Mouse (Mus musculus) hindbrain, embryonic 11.5 days (tissue): Measurements from ENCODE around the gene Atp9a. TPM values are rescaled to one million over a fixed set of nuclear protein-coding genes. Genes with fewer than 3 reads are reported as not detected.
A peak's percentile ranks its signal among the peaks of the same experiment; 100 is the strongest.

Experiments
- ATAC-seq: fragments of 200-750 bp; cut with Nextera tagmentation; 2 replicates; pipeline ENCODE4 v1.8.0; 2017; ENCODE audit warnings: mild to moderate bottlenecking, moderate TSS enrichment, moderate library complexity; ENCODE audit not compliant: low FRiP score
- DNase-seq: peaks from one replicate; pipeline ENCODE4 v3.0.0-alpha.2; 2015; ENCODE audit warnings: low spot score
- H3K27ac ChIP-seq: fragments of 300-500 bp; sonication (generic); 2 replicates; pipeline ENCODE4 v1.5.1; 2014; ENCODE audit warnings: mild to moderate bottlenecking, low read depth, low read length
- H3K27me3 ChIP-seq: fragments of 300-500 bp; sonication (generic); 2 replicates; pipeline ENCODE4 v1.6.1; 2014; ENCODE audit warnings: mild to moderate bottlenecking, low read length, moderate library complexity, mixed read lengths; ENCODE audit not compliant: control insufficient read depth, insufficient read depth
- H3K36me3 ChIP-seq: fragments of 300-500 bp; sonication (generic); 2 replicates; pipeline ENCODE4 v1.6.1; 2014; ENCODE audit warnings: mild to moderate bottlenecking, low read length, moderate library complexity, mixed read lengths; ENCODE audit not compliant: control insufficient read depth, insufficient read depth
- H3K4me1 ChIP-seq: fragments of 300-500 bp; sonication (generic); replicated peaks from 2 replicates; pipeline ENCODE4 v1.6.1; 2014; ENCODE audit warnings: low read length, mixed read lengths; ENCODE audit not compliant: control insufficient read depth, insufficient read depth
- H3K4me2 ChIP-seq: fragments of 300-500 bp; sonication (generic); replicated peaks from 2 replicates; pipeline ENCODE4 v1.6.1; 2014; ENCODE audit warnings: mild to moderate bottlenecking, low read depth, low read length
- H3K4me3 ChIP-seq: fragments of 300-500 bp; sonication (generic); 2 replicates; pipeline ENCODE4 v1.5.1; 2014; ENCODE audit warnings: low read depth, low read length
- H3K9ac ChIP-seq: fragments of 300-500 bp; sonication (generic); 2 replicates; pipeline ENCODE4 v1.6.1; 2014; ENCODE audit warnings: low read depth, low read length
- H3K9me3 ChIP-seq: fragments of 300-500 bp; sonication (generic); 2 replicates; pipeline ENCODE4 v1.6.1; 2016; ENCODE audit warnings: low read length; ENCODE audit not compliant: control insufficient read depth
- WGBS: fragments of 180-500 bp; shearing (Covaris S2); extraction: QIAGEN DNeasy Blood & Tissue Kit; methylation state at CpG from one replicate; pipeline ENCODE4 v1.1.7; 2014; 5-methylcytosine and 5-hydroxymethylcytosine counted together
- polyA plus RNA-seq: library from polyadenylated mRNA; unstranded; fragments of >200 nt; fragmentation: Nextera tagmentation; extraction: Ambion mirVana; gene quantifications from 2 replicates; pipeline ENCODE4 v1.2.1, GENCODE M21; 2014

The Atp9a gene
- 12.8 and 14.6 TPM in 2 replicates for polyA plus RNA-seq

DNA sequence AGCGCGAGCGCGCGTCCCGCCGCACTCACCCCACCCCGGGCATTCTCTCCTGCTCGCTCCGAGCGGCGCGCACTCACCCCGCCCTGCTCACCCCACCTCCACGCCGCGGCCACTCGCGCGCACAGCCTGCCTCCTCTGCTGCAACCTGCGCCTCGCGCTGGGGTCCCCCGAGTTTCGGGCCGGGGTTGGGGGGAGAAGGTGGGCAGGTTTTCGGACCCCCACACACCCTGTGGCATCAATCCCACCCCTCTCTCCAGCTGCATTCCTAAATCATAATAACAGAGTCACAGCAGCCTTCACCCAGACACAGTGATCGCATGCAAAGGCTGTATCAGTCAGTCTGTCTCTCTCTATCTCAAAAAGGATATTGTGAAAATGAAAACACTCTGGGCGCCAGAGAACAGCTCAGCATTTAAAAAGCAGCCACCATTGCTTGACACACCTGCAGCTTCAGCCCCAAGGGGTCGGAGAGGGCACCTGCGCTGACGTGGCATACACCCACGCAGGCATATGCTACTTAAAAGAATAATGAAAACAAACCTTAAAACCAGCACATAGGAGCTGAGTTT lies at the start of gene Atp9a:
Gene Atp9a, minus strand, starts transcription at position 351 of the 569 bp plus-strand sequence.
- 6% methylated on average over 30 of the region's 33 CpGs for WGBS
- peak within 1 kb of the TSS; percentile 76 for H3K4me2 ChIP-seq
- no peaks in the 10 kb centered on the region for H3K9me3 ChIP-seq
- H3K4me3 ChIP-seq = peak within 1 kb of the TSS; percentile 82
- peak within 1 kb of the TSS; percentile 67 for H3K27ac ChIP-seq
- no peaks in the 10 kb centered on the region for H3K27me3 ChIP-seq
- DNase-seq = peak; percentile 64
- no peaks in the 10 kb centered on the region for H3K36me3 ChIP-seq
- H3K9ac ChIP-seq = peak within 1 kb of the TSS; percentile 87
- peak; percentile 51 for ATAC-seq
- H3K4me1 ChIP-seq = no peaks in the 10 kb centered on the region

DNA sequence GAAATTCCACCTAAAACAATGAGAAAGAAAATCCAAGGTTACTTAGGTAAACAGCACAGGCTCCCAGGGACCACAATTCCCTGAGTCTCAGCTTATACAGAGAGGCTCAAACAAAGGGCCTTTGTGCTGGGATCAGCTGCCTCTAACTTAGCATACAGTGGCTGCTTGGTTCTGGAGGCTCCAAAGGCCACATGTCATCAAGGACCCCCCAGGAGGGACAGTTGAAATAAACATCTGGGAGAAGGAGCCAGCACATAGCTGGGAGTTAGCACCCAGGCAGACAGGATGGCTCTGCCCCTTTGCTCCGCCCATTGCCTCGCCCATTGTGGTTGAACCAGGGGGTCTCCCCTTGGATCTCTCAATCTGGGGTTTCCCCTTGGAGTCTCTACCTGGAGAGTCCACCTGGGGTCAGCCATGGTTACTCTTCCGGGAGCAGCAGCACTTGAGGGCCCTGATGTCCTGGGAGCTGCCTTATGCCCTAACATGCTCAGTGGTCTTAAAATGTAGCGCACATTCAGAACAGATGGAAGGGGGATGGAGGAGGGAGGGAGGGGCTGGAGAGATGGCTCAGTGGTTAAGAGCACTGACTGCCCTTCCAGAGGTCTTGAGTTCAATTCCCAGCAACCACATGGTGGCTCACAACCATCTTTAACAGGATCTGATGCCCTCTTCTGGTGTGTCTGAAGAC lies 49.0 kb upstream of the Atp9a start:
- Histone ChIP-seq H3K4me1 (no peaks in the 10 kb centered on the region), H3K27me3 (no peaks in the 10 kb centered on the region), H3K36me3 (no peaks in the 10 kb centered on the region), H3K9me3 (no peaks in the 10 kb centered on the region), H3K27ac (peak overlapping the region; percentile 72), H3K9ac (0 out of 2 replicates have a peak overlapping the region, but pooled peaks have one; percentile 23), H3K4me3 (no peak overlapping the region), H3K4me2 (no peak overlapping the region)
- ATAC-seq (peak; percentile 85), DNase-seq (peak; percentile 71)
- 45% methylated on average over 4 of the region's 4 CpGs for WGBS

DNA sequence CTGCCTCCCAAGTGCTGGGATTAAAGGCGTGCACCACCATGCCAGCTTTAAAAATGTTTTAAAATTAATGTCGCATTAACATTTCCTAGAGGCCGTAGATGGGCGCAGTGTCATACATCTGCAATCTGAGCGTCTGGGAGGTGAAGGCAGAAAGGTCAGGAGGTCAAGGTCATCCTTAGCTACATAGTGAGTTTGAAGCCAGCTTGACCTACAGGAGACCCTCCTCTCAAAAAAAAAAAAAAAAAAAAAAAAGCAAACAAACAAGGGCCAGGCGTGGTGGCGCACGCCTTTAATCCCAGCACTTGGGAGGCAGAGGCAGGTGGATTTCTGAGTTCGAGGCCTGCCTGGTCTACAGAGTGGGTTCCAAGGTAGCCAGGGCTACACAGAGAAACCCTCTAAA lies 44.0 kb upstream of the Atp9a start:
- DNase-seq (no peak), ATAC-seq (no peak)
- Histone ChIP-seq H3K4me3 (no peak overlapping the region), H3K9me3 (no peaks in the 10 kb centered on the region), H3K4me1 (no peaks in the 10 kb centered on the region), H3K9ac (no peak overlapping the region), H3K27ac (no peak overlapping the region), H3K27me3 (no peaks in the 10 kb centered on the region), H3K36me3 (no peaks in the 10 kb centered on the region), H3K4me2 (no peak overlapping the region)
- 91% methylated on average over 9 of the region's 9 CpGs for WGBS

DNA sequence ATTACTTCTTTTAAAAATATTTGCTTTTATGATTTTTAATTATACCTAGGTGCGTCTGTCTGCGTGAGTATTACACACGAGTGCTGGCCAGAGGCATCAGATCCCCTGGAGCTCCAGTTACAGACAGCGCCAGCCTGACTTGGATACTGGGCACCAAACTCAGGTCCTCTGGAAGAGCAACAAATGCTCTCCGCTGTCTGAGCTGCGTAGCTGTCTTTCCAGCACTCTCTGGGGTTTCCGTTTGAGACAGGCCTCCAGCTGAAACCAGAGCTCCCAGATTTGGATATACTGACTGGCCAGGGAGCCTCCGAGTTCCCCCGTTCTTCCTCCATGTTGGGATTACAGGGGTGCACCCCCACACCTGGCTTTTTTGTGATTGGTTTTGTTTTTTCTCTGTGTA lies 38.4 kb upstream of the Atp9a start:
- H3K27ac ChIP-seq = no peak overlapping the region
- H3K27me3 ChIP-seq = no peaks in the 10 kb centered on the region
- no peak overlapping the region for H3K4me2 ChIP-seq
- H3K36me3 ChIP-seq = no peaks in the 10 kb centered on the region
- no peaks in the 10 kb centered on the region for H3K9me3 ChIP-seq
- DNase-seq (peak; percentile 20), ATAC-seq (no peak)
- no peak overlapping the region for H3K9ac ChIP-seq
- peaks cover 8% of the 10 kb centered on the region for H3K4me1 ChIP-seq
- 31% methylated on average over 9 of the region's 9 CpGs for WGBS
- H3K4me3 ChIP-seq = no peak overlapping the region

DNA sequence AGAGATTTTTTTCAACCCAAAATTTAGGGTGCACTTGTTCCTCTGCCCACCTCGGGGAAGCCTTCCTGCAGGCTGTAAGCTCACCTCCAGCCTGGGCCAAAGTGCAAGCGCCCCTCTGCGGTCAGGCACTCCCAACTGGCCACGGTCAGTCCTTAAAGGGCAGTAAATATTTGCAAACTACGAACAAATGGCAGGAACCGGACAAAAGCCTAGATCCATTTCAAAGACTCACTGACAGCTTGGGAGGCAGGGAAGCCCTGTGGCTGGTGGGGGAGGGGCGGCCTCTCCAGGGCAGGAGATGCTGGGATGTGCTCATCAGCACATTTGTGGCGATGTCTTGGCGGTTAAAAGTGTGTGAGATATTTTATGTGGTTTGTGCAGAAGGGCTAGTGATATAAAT lies 37.8 kb upstream of the Atp9a start:
- WGBS = 7% methylated on average over 9 of the region's 9 CpGs
- Histone ChIP-seq H3K9ac (peak overlapping the region; percentile 37; the same call in 1 of the 2 replicates), H3K27me3 (no peaks in the 10 kb centered on the region), H3K27ac (no peak overlapping the region), H3K4me3 (no peak overlapping the region), H3K9me3 (no peaks in the 10 kb centered on the region), H3K4me1 (peaks cover 8% of the 10 kb centered on the region), H3K36me3 (no peaks in the 10 kb centered on the region), H3K4me2 (no peak overlapping the region)
- DNase-seq (peak; percentile 68), ATAC-seq (no peak)

DNA sequence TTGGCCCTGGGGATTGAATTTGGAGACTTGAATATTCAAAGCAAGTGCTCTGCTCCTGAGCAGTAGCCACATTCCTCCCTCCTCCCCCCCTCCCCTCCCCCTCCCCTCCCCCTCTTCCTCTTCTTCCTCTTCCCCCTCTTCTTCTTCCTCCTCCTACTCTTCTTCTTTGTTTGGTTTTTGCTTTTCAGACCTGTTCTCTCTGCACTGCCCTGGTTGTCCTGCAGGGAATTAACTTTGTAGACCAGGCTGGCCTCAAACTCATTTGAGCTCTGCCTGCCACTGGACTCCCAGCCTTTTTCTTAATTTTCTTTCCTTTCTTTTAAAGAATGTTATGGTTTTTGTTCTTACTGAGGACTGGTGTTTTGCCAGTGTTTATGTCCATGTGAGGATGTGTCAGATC lies 35.3 kb upstream of the Atp9a start:
- no peak overlapping the region for H3K4me3 ChIP-seq
- ATAC-seq (no peak), DNase-seq (no peak)
- no peaks in the 10 kb centered on the region for H3K9me3 ChIP-seq
- no peak overlapping the region for H3K4me2 ChIP-seq
- H3K27ac ChIP-seq = no peak overlapping the region
- no peak overlapping the region for H3K9ac ChIP-seq
- H3K27me3 ChIP-seq = no peaks in the 10 kb centered on the region
- H3K4me1 ChIP-seq = peaks cover 8% of the 10 kb centered on the region
- H3K36me3 ChIP-seq = no peaks in the 10 kb centered on the region

DNA sequence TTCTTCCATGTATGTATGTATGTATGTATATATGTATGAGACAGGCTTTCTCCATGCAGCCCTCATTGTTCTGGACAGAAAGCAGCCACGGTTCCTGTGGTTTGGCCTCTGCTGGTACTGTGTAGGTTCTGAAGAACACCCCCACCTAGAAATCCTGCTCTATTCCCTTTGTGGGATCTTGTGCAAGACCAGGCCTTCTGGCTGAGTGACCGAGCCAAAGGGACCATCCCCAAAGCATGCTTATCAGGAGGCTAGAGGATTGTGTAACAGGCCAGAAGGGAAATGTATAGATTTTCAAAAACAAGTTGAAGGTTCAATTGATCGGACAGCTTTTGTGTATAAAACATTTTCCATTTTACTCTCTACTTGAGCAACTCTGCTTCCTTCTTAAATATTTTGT lies 34.0 kb upstream of the Atp9a start:
- H3K36me3 ChIP-seq = no peaks in the 10 kb centered on the region
- no peaks in the 10 kb centered on the region for H3K9me3 ChIP-seq
- H3K4me2 ChIP-seq = no peak overlapping the region
- 83% methylated on average over 3 of the region's 3 CpGs for WGBS
- no peak overlapping the region; the same call in 1 of the 2 replicates for H3K27ac ChIP-seq
- H3K27me3 ChIP-seq = no peaks in the 10 kb centered on the region
- no peak overlapping the region for H3K4me3 ChIP-seq
- ATAC-seq (no peak), DNase-seq (no peak)
- peaks cover 8% of the 10 kb centered on the region for H3K4me1 ChIP-seq
- H3K9ac ChIP-seq = no peak overlapping the region

DNA sequence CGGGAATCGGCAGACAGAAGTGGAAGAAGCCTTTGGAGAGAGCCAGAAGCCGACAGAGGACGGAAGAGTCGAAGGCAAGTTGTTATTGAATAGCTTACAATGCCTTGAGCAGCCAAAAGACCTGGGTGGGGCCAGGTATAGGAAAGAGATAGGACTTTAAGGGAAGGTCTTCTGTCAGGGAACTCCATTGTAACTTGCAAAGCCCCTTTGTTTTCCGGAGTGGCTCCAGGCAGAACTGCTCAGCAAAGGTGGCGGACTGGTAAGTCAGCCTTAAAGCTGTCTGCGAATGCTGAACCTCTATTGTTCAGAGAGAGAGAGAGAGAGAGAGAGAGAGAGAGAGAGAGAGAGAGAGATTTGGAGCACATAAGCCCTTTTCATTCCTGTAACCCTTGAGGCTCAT lies 27.1 kb upstream of the Atp9a start:
- Histone ChIP-seq H3K9me3 (no peaks in the 10 kb centered on the region), H3K4me3 (no peak overlapping the region), H3K4me2 (no peak overlapping the region), H3K27me3 (peaks cover 6% of the 10 kb centered on the region; the same call in 1 of the 2 replicates), H3K9ac (no peak overlapping the region), H3K4me1 (no peaks in the 10 kb centered on the region; the same call in 1 of the 2 replicates), H3K27ac (no peak overlapping the region), H3K36me3 (no peaks in the 10 kb centered on the region)
- ATAC-seq = no peak
- DNase-seq = no peak
- WGBS = 47% methylated on average over 8 of the region's 8 CpGs

DNA sequence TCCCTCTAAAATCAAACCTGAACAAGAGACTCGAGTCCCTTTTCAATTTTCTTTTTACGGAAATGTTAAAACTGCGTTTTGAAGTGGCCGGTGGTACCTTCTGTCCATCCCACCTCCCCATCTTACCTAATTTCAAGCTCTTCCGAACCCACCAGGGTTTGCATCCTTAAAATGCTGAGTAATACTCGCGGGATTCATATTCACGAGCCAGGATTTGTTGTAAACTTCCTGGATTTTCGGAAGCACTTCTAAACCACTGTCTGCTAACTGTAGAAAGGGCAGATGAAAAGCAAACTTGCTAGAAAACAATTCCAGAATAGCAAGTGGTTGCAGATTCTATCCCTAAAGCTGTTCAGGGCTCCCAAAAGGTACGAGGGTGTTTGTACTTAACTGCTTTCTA lies 25.4 kb upstream of the Atp9a start, which contains the start of gene Sall4:
Gene Sall4, minus strand, starts transcription at position 362 of the 400 bp plus-strand sequence.
- peak within 1 kb of the TSS; percentile 84 for H3K27ac ChIP-seq
- H3K9ac ChIP-seq = peak within 1 kb of the TSS; percentile 73
- H3K9me3 ChIP-seq = no peaks in the 10 kb centered on the region
- peaks cover 6% of the 10 kb centered on the region; the same call in 1 of the 2 replicates for H3K27me3 ChIP-seq
- no peaks in the 10 kb centered on the region for H3K36me3 ChIP-seq
- peak within 1 kb of the TSS; percentile 64 for H3K4me3 ChIP-seq
- 17% methylated on average over 10 of the region's 10 CpGs for whole genome bisulfite sequencing
- peaks cover 4% of the 10 kb centered on the region; the same call in 1 of the 2 replicates for H3K4me1 ChIP-seq
- ATAC-seq = no peak
- peak; percentile 17 for DNase-seq
- H3K4me2 ChIP-seq = peak within 1 kb of the TSS; percentile 95
